Mouse (Mus musculus) forebrain, postnatal 0 days (tissue): ENCODE measurements at regions not wholly inside any gene's neighbourhood (a gene's known extent, or its start where the extent isn't known, plus 50 kb on each side); places are given as distances from the start of the nearest gene placed in this dataset.

ENCODE experiments used
- ATAC-seq: fragments of 200-750 bp; cut with Nextera tagmentation; 2 replicates; pipeline ENCODE4 v1.8.0; 2017; ENCODE audit warnings: mild to moderate bottlenecking, moderate library complexity
- DNase-seq: peaks from one replicate; pipeline ENCODE4 v3.0.0-alpha.2; 2015
- H3K27ac ChIP-seq: fragments of 300-500 bp; sonication (generic); 2 replicates; pipeline ENCODE4 v1.5.1; 2014; ENCODE audit warnings: low read depth, mild to moderate bottlenecking, antibody characterized with exemption, low read length, moderate library complexity, mixed read lengths
- H3K27me3 ChIP-seq: fragments of 300-500 bp; sonication (generic); 2 replicates; pipeline ENCODE4 v1.6.1; 2014; ENCODE audit warnings: mild to moderate bottlenecking, low read length, mixed read lengths; ENCODE audit not compliant: insufficient read depth
- H3K36me3 ChIP-seq: fragments of 300-500 bp; sonication (generic); 2 replicates; pipeline ENCODE4 v1.6.1; 2014; ENCODE audit warnings: mild to moderate bottlenecking, moderate library complexity; ENCODE audit not compliant: insufficient read depth
- H3K4me1 ChIP-seq: fragments of 300-500 bp; sonication (generic); 2 replicates; pipeline ENCODE4 v1.6.1; 2014; ENCODE audit warnings: antibody characterized with exemption; ENCODE audit not compliant: insufficient read depth
- H3K4me2 ChIP-seq: fragments of 300-500 bp; sonication (generic); 2 replicates; pipeline ENCODE4 v1.6.1; 2014; ENCODE audit warnings: low read depth, mild to moderate bottlenecking, moderate library complexity
- H3K4me3 ChIP-seq: fragments of 300-500 bp; sonication (generic); 2 replicates; pipeline ENCODE4 v1.5.1; 2014; ENCODE audit warnings: low read depth, low read length, mixed read lengths
- H3K9ac ChIP-seq: fragments of 300-500 bp; sonication (generic); 2 replicates; pipeline ENCODE4 v1.6.1; 2014; ENCODE audit warnings: mild to moderate bottlenecking
- H3K9me3 ChIP-seq: fragments of 300-500 bp; sonication (generic); 2 replicates; pipeline ENCODE4 v1.6.1; 2016; ENCODE audit warnings: low read length
- CTCF ChIP-seq: sonication (generic); IDR thresholded peaks from 2 replicates; pipeline ENCODE4 v1.5.1; 2016; ENCODE audit warnings: antibody characterized with exemption, control low read depth, low read depth
- WGBS: fragments of 180-500 bp; shearing (Covaris S2); extraction: QIAGEN DNeasy Blood & Tissue Kit; methylation state at CpG from one replicate; pipeline ENCODE4 v1.1.7; 2014; 5-methylcytosine and 5-hydroxymethylcytosine counted together

GRCm38 (mm10) chr12:92127648-92128047 is 278.7 kb upstream of the Sel1l start:
- no peak for TF ChIP-seq CTCF
- Histone ChIP-seq H3K27me3 (no peaks in the 10 kb centered on the region), H3K9ac (no peak overlapping the region), H3K4me1 (no peaks in the 10 kb centered on the region), H3K36me3 (no peaks in the 10 kb centered on the region), H3K9me3 (no peaks in the 10 kb centered on the region), H3K4me2 (no peak overlapping the region), H3K4me3 (no peak overlapping the region), H3K27ac (no peak overlapping the region)
- WGBS: 84% methylated on average over 6 of the region's 6 CpGs
- ATAC-seq (no peak), DNase-seq (no peak)

GRCm38 (mm10) chr12:92120164-92120815 is 271.3 kb upstream of the Sel1l start:
- no peak overlapping the region for H3K9ac ChIP-seq
- ATAC-seq (no peak), DNase-seq (no peak)
- no peak overlapping the region for H3K4me3 ChIP-seq
- no peak overlapping the region for H3K4me2 ChIP-seq
- no peaks in the 10 kb centered on the region for H3K9me3 ChIP-seq
- no peaks in the 10 kb centered on the region for H3K36me3 ChIP-seq
- no peaks in the 10 kb centered on the region for H3K4me1 ChIP-seq
- H3K27ac ChIP-seq: no peak overlapping the region
- WGBS: 80% methylated on average over 6 of the region's 6 CpGs
- no peaks in the 10 kb centered on the region for H3K27me3 ChIP-seq
- TF ChIP-seq CTCF: no peak

GRCm38 (mm10) chr12:92109615-92110014 is 260.7 kb upstream of the Sel1l start:
- H3K9me3 ChIP-seq: no peaks in the 10 kb centered on the region
- no peaks in the 10 kb centered on the region for H3K4me1 ChIP-seq
- no peaks in the 10 kb centered on the region for H3K36me3 ChIP-seq
- no peak overlapping the region for H3K9ac ChIP-seq
- no peak overlapping the region for H3K27ac ChIP-seq
- H3K4me3 ChIP-seq: no peak overlapping the region
- 29% methylated on average over 3 of the region's 3 CpGs for WGBS
- ATAC-seq: no peak
- no peak for DNase-seq
- no peak for TF ChIP-seq CTCF
- H3K27me3 ChIP-seq: no peaks in the 10 kb centered on the region
- H3K4me2 ChIP-seq: no peak overlapping the region

GRCm38 (mm10) chr12:92100080-92100479 is 251.1 kb upstream of the Sel1l start:
- Histone ChIP-seq H3K4me1 (0 out of 2 replicates have a peak, but pooled peaks cover 4% of the 10 kb centered on the region), H3K27ac (no peak overlapping the region), H3K9me3 (no peaks in the 10 kb centered on the region), H3K9ac (no peak overlapping the region), H3K4me3 (no peak overlapping the region), H3K27me3 (no peaks in the 10 kb centered on the region), H3K36me3 (no peaks in the 10 kb centered on the region), H3K4me2 (no peak overlapping the region)
- ATAC-seq (no peak), DNase-seq (no peak)
- WGBS: 56% methylated on average over 4 of the region's 4 CpGs
- no peak for TF ChIP-seq CTCF

GRCm38 (mm10) chr12:92092794-92093365 is 243.9 kb upstream of the Sel1l start:
- TF ChIP-seq CTCF: no peak
- Histone ChIP-seq H3K4me2 (no peak overlapping the region), H3K27ac (peak overlapping the region; percentile 40; the same call in 1 of the 2 replicates), H3K27me3 (no peaks in the 10 kb centered on the region), H3K36me3 (no peaks in the 10 kb centered on the region), H3K4me1 (no peaks in the 10 kb centered on the region), H3K4me3 (no peak overlapping the region), H3K9ac (no peak overlapping the region), H3K9me3 (no peaks in the 10 kb centered on the region)
- WGBS: 68% methylated on average over 10 of the region's 10 CpGs
- ATAC-seq (no peak; the same call in 1 of the 2 replicates), DNase-seq (no peak)

- ATAC-seq (peak; percentile 40; the same call in 1 of the 2 replicates), DNase-seq (peak; percentile 35)
- TF ChIP-seq CTCF: no peak
- H3K4me1 ChIP-seq: no peaks in the 10 kb centered on the region
- no peaks in the 10 kb centered on the region for H3K9me3 ChIP-seq
- H3K36me3 ChIP-seq: no peaks in the 10 kb centered on the region
- H3K4me3 ChIP-seq: no peak overlapping the region
- H3K9ac ChIP-seq: no peak overlapping the region
- H3K27me3 ChIP-seq: no peaks in the 10 kb centered on the region
- WGBS: 55% methylated on average over 10 of the region's 10 CpGs
- H3K4me2 ChIP-seq: peak overlapping the region; percentile 10; the same call in 1 of the 2 replicates
- H3K27ac ChIP-seq: no peak overlapping the region
Measured at GRCm38 (mm10) chr12:92073209-92073608, 224.3 kb upstream of the Sel1l start.

GRCm38 (mm10) chr12:92062731-92063130 is 213.8 kb upstream of the Sel1l start:
- DNase-seq: no peak
- ATAC-seq: no peak
- H3K4me1 ChIP-seq: no peaks in the 10 kb centered on the region
- no peaks in the 10 kb centered on the region for H3K36me3 ChIP-seq
- no peaks in the 10 kb centered on the region for H3K9me3 ChIP-seq
- H3K27ac ChIP-seq: no peak overlapping the region
- no peak overlapping the region for H3K4me3 ChIP-seq
- H3K27me3 ChIP-seq: no peaks in the 10 kb centered on the region
- TF ChIP-seq CTCF: no peak
- no peak overlapping the region for H3K4me2 ChIP-seq
- 93% methylated on average over 4 of the region's 4 CpGs for WGBS
- H3K9ac ChIP-seq: no peak overlapping the region
